Mouse (Mus musculus) hindbrain, embryonic 11.5 days (tissue): ENCODE measurements around the gene Mrm3. TPM values are rescaled to one million over a fixed set of nuclear protein-coding genes. Genes with fewer than 3 reads are reported as not detected.
A peak's percentile ranks its signal among the peaks of the same experiment; 100 is the strongest.
"Not testable (repeated sequence)": the region's sequence is repeated elsewhere in the genome, so short reads cannot be mapped to it uniquely, and the experiment has no call there.

Source experiments
- ATAC-seq: fragments of 200-750 bp; cut with Nextera tagmentation; 2 replicates; pipeline ENCODE4 v1.8.0; 2017; ENCODE audit warnings: mild to moderate bottlenecking, moderate TSS enrichment, moderate library complexity; ENCODE audit not compliant: low FRiP score
- DNase-seq: peaks from one replicate; pipeline ENCODE4 v3.0.0-alpha.2; 2015; ENCODE audit warnings: low spot score
- H3K27ac ChIP-seq: fragments of 300-500 bp; sonication (generic); 2 replicates; pipeline ENCODE4 v1.5.1; 2014; ENCODE audit warnings: mild to moderate bottlenecking, low read depth, low read length
- H3K27me3 ChIP-seq: fragments of 300-500 bp; sonication (generic); 2 replicates; pipeline ENCODE4 v1.6.1; 2014; ENCODE audit warnings: mild to moderate bottlenecking, low read length, moderate library complexity, mixed read lengths; ENCODE audit not compliant: control insufficient read depth, insufficient read depth
- H3K36me3 ChIP-seq: fragments of 300-500 bp; sonication (generic); 2 replicates; pipeline ENCODE4 v1.6.1; 2014; ENCODE audit warnings: mild to moderate bottlenecking, low read length, moderate library complexity, mixed read lengths; ENCODE audit not compliant: control insufficient read depth, insufficient read depth
- H3K4me1 ChIP-seq: fragments of 300-500 bp; sonication (generic); replicated peaks from 2 replicates; pipeline ENCODE4 v1.6.1; 2014; ENCODE audit warnings: low read length, mixed read lengths; ENCODE audit not compliant: control insufficient read depth, insufficient read depth
- H3K4me2 ChIP-seq: fragments of 300-500 bp; sonication (generic); replicated peaks from 2 replicates; pipeline ENCODE4 v1.6.1; 2014; ENCODE audit warnings: mild to moderate bottlenecking, low read depth, low read length
- H3K4me3 ChIP-seq: fragments of 300-500 bp; sonication (generic); 2 replicates; pipeline ENCODE4 v1.5.1; 2014; ENCODE audit warnings: low read depth, low read length
- H3K9ac ChIP-seq: fragments of 300-500 bp; sonication (generic); 2 replicates; pipeline ENCODE4 v1.6.1; 2014; ENCODE audit warnings: low read depth, low read length
- H3K9me3 ChIP-seq: fragments of 300-500 bp; sonication (generic); 2 replicates; pipeline ENCODE4 v1.6.1; 2016; ENCODE audit warnings: low read length; ENCODE audit not compliant: control insufficient read depth
- WGBS: fragments of 180-500 bp; shearing (Covaris S2); extraction: QIAGEN DNeasy Blood & Tissue Kit; methylation state at CpG from one replicate; pipeline ENCODE4 v1.1.7; 2014; 5-methylcytosine and 5-hydroxymethylcytosine counted together
- polyA plus RNA-seq: library from polyadenylated mRNA; unstranded; fragments of >200 nt; fragmentation: Nextera tagmentation; extraction: Ambion mirVana; gene quantifications from 2 replicates; pipeline ENCODE4 v1.2.1, GENCODE M21; 2014

Mrm3 gene
- 21.9 and 22.4 TPM in 2 replicates for polyA plus RNA-seq

DNA sequence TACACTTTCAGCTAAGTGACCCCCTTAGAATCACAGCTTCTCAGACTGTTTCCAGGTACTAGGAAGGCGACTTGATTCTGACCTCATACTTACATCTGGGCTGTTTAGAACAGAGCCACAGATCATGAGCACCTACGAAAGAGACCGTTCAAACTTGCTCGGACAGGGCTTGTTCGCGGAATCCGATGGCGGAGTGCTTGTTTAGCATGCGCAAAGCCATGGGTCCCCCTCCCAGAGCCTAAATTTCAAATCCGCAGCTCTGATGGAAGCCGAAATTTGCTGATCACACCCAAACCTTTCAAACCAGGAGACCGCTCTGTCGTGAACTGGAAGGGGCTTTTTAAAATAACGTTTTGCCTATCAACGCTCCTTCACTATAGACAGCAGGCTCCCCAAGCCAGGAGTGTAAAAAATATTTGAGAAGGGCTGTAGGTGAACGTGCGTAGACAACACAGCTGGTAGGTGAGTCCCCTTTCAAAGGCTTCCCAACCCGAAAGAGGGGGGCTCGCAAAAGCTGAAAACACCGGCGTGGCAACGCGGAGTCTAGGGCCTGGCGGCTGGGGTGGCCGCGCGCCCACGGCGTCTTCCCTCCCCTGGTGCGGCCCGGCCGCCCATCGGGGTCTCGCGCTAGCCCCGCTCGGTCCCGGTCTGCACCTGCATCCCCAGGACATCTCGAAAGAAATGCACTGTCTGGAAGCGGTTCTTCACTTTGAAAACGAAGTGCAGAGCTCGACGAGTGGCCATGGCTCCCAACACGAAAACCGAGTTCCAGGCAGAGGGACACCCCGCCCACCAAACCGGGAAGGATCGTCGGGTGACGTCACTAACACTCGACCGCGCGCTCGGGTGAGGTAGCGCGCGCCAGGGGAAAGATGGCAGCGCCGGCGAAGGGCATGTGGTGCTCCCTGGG lies at the start of gene Mrm3, which contains the start of gene Glod4:
TSS of gene Mrm3 (plus strand) at position 815 of the 910 bp plus-strand sequence.
TSS of gene Glod4 (minus strand) at position 825 of the 910 bp plus-strand sequence.
- H3K9ac ChIP-seq: peak within 1 kb of the TSS; percentile 78
- peak within 1 kb of the TSS; percentile 33; the same call in 1 of the 2 replicates for H3K27ac ChIP-seq
- no peaks in the 10 kb centered on the region for H3K9me3 ChIP-seq
- WGBS: under 1% methylated on average over 61 of the region's 61 CpGs
- H3K4me2 ChIP-seq: peak within 1 kb of the TSS; percentile 86
- peak; percentile 97 for DNase-seq
- H3K4me3 ChIP-seq: peak within 1 kb of the TSS; percentile 85
- ATAC-seq: peak; percentile 85
- H3K4me1 ChIP-seq: peaks cover 3% of the 10 kb centered on the region; the same call in 1 of the 2 replicates
- no peaks in the 10 kb centered on the region for H3K36me3 ChIP-seq
- H3K27me3 ChIP-seq: no peaks in the 10 kb centered on the region

DNA sequence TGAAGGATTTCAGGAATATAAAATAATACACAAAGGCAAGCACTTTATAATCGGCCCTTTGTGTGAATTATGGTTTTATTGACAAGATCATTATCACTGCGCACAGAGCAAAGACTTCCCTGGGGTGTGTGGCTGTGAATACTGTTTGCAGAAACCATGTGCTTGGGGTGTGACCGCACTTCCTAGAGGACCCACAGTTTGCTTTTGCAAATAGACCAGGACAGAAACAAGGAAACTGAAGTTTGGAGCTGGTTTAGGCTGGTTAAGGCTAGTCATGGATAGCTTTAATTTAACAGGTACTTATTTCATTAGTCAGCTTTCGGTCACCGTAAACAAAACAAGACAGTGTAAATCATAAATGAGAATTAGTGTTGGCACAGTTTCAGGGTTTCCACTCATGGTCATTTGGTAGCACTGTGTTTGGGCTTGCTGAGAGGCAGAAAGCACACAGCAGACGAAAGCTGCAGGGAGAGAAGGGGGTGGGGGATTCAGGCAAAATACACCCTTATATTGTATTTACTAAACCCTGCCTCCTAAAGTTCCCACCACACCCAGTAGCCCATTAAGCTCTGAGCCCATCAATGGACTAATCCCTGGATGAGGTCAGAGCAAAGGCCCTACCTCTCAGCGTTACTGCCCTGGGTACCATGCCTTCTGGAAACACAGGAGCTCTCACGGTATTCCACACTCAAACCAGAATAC lies 47.1 kb upstream of the Mrm3 start:
- Histone ChIP-seq H3K9ac (no peak overlapping the region), H3K36me3 (no peaks in the 10 kb centered on the region), H3K27me3 (no peaks in the 10 kb centered on the region), H3K27ac (no peak overlapping the region), H3K4me2 (no peak overlapping the region), H3K4me3 (no peak overlapping the region), H3K9me3 (no peaks in the 10 kb centered on the region), H3K4me1 (no peaks in the 10 kb centered on the region)
- 77% methylated on average over 8 of the region's 8 CpGs for WGBS
- no peak for DNase-seq
- ATAC-seq: no peak

- ATAC-seq (no peak), DNase-seq (no peak)
- Histone ChIP-seq H3K9me3 (no peaks in the 10 kb centered on the region), H3K27ac (no peak overlapping the region), H3K36me3 (no peaks in the 10 kb centered on the region), H3K4me1 (no peaks in the 10 kb centered on the region), H3K9ac (no peak overlapping the region), H3K4me3 (no peak overlapping the region), H3K27me3 (no peaks in the 10 kb centered on the region), H3K4me2 (no peak overlapping the region)
- 51% methylated on average over 8 of the region's 8 CpGs for WGBS
These were observed 46.5 kb upstream of the Mrm3 start for GRCm38 (mm10) chr11:76196977-76197469.

GRCm38 (mm10) chr11:76201761-76202674 lies 41.5 kb upstream of the Mrm3 start:
- Histone ChIP-seq H3K4me2 (peak overlapping the region; percentile 90), H3K9ac (peak overlapping the region; percentile 94), H3K27ac (peak overlapping the region; percentile 78), H3K9me3 (no peaks in the 10 kb centered on the region), H3K36me3 (no peaks in the 10 kb centered on the region), H3K4me1 (peaks cover 4% of the 10 kb centered on the region), H3K4me3 (peak overlapping the region; percentile 91), H3K27me3 (no peaks in the 10 kb centered on the region)
- ATAC-seq: peak; percentile 98
- DNase-seq: peak; percentile 88
- WGBS: under 1% methylated on average over 78 of the region's 90 CpGs

- H3K4me3 ChIP-seq: no peak overlapping the region
- H3K4me1 ChIP-seq: peaks cover 4% of the 10 kb centered on the region
- no peaks in the 10 kb centered on the region for H3K27me3 ChIP-seq
- no peak overlapping the region for H3K4me2 ChIP-seq
- H3K27ac ChIP-seq: no peak overlapping the region
- no peak overlapping the region for H3K9ac ChIP-seq
- WGBS: 92% methylated on average over 5 of the region's 5 CpGs
- H3K36me3 ChIP-seq: no peaks in the 10 kb centered on the region
- DNase-seq (no peak), ATAC-seq (no peak)
- H3K9me3 ChIP-seq: no peaks in the 10 kb centered on the region
These were observed 36.7 kb upstream of the Mrm3 start for GRCm38 (mm10) chr11:76206793-76207192.

- Histone ChIP-seq H3K27me3 (no peaks in the 10 kb centered on the region), H3K9me3 (no peaks in the 10 kb centered on the region), H3K27ac (no peak overlapping the region), H3K36me3 (peaks cover 8% of the 10 kb centered on the region; the same call in 1 of the 2 replicates), H3K4me3 (no peak overlapping the region), H3K4me2 (no peak overlapping the region), H3K4me1 (no peaks in the 10 kb centered on the region), H3K9ac (no peak overlapping the region)
- ATAC-seq: no peak
- no peak for DNase-seq
- WGBS: 94% methylated on average over 13 of the region's 13 CpGs
These were observed 33.1 kb upstream of the Mrm3 start for GRCm38 (mm10) chr11:76210228-76210985.

DNA sequence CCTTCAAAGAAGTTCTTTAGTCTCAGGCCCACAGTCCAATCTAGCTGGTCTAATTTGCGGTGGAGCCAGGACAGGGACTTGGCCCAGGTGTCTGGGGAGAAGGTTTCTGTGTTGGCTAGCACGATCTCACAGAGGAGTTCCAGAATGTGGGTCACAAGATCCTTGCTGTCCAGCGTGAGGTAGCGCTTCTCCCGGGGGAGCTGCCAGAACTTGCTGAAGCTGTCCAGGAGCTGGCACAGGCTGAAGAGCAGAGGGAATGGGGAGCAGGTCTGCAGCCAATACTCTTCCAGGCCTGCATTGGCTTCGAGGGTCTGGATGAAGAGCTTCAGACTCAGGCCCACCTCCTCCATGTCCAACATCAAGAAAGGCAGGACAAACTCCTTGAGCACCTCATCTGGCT lies 31.9 kb upstream of the Mrm3 start:
- not testable (repeated sequence) for H3K4me1 ChIP-seq, H3K27me3 ChIP-seq, H3K4me2 ChIP-seq, H3K9ac ChIP-seq, H3K36me3 ChIP-seq, H3K4me3 ChIP-seq, ATAC-seq, DNase-seq, H3K27ac ChIP-seq, H3K9me3 ChIP-seq
- 95% methylated on average over 4 of the region's 6 CpGs for WGBS
